Mouse (Mus musculus): ENCODE results near the gene Ankrd54. TPM values are rescaled to one million over a fixed set of nuclear protein-coding genes. Genes with fewer than 3 reads are reported as not detected.
A peak's percentile ranks its signal among the peaks of the same experiment; 100 is the strongest.
"Not testable (repeated sequence)": the region's sequence is repeated elsewhere in the genome, so short reads cannot be mapped to it uniquely, and the experiment has no call there.

Ankrd54 gene
- total RNA-seq, 1 experiment from 2014 or later, result 23.3 TPM

GRCm38 (mm10) chr15:79042721-79043491 is 19.8 kb downstream of the Ankrd54 start:
- DNase-seq, result peak; percentile 44

- no peak for DNase-seq
Measured at GRCm38 (mm10) chr15:79041585-79041984, 21.1 kb downstream of the Ankrd54 start, which contains the start of gene Galr3. Gene Galr3, plus strand, starts transcription at chr15:79041885.

- DNase-seq, result peak; percentile 47
Measured at GRCm38 (mm10) chr15:79040501-79041416, 21.9 kb downstream of the Ankrd54 start.

- peak; percentile 94 for DNase-seq
Measured at GRCm38 (mm10) chr15:79038853-79039252, 23.8 kb downstream of the Ankrd54 start.

GRCm38 (mm10) chr15:79038331-79038730 is 24.4 kb downstream of the Ankrd54 start:
- no peak for DNase-seq

- DNase-seq, result peak; percentile 89
Measured at GRCm38 (mm10) chr15:79037913-79038328, 24.8 kb downstream of the Ankrd54 start.

- not testable (repeated sequence) for DNase-seq
Measured at GRCm38 (mm10) chr15:79031908-79032307, 30.8 kb downstream of the Ankrd54 start.

GRCm38 (mm10) chr15:79030551-79031435 is 31.9 kb downstream of the Ankrd54 start:
- DNase-seq, result peak; percentile 94

GRCm38 (mm10) chr15:79029519-79030241 is 33.0 kb downstream of the Ankrd54 start:
- no peak for DNase-seq

GRCm38 (mm10) chr15:79028823-79029484 is 33.7 kb downstream of the Ankrd54 start:
- DNase-seq, result peak; percentile 44

- DNase-seq, result peak; percentile 98
Measured at GRCm38 (mm10) chr15:79028237-79028738, 34.4 kb downstream of the Ankrd54 start, which contains the start of gene H1f0. Gene H1f0, plus strand, starts transcription at chr15:79028450.

GRCm38 (mm10) chr15:79027291-79028205 is 35.1 kb downstream of the Ankrd54 start:
- DNase-seq, result peak; percentile 67

GRCm38 (mm10) chr15:79026511-79027290 is 36.0 kb downstream of the Ankrd54 start:
- no peak for DNase-seq

GRCm38 (mm10) chr15:79025687-79026308 is 36.9 kb downstream of the Ankrd54 start:
- no peak for DNase-seq

- no peak for DNase-seq
Measured at GRCm38 (mm10) chr15:79023366-79023765, 39.3 kb downstream of the Ankrd54 start.

GRCm38 (mm10) chr15:79022671-79023230 is 39.9 kb downstream of the Ankrd54 start:
- DNase-seq, result peak; percentile 55

- no peak for DNase-seq
Measured at GRCm38 (mm10) chr15:79018886-79019285, 43.8 kb downstream of the Ankrd54 start.

All from adrenal gland, postnatal 14 days (tissue).